Mouse (Mus musculus) ES-Bruce4 (cell line): ENCODE measurements around the gene Tmem175. TPM values are rescaled to one million over a fixed set of nuclear protein-coding genes. Genes with fewer than 3 reads are reported as not detected.

Experiments
- H3K27ac ChIP-seq: 2 replicates; pipeline ENCODE4 v1.5.1; 2012; ENCODE audit warnings: low read length, inconsistent platforms; ENCODE audit not compliant: insufficient read depth
- H3K27me3 ChIP-seq: 2 replicates; pipeline ENCODE4 v1.6.1; 2012; ENCODE audit warnings: mild to moderate bottlenecking, low read length, inconsistent platforms; ENCODE audit not compliant: control insufficient read depth, poor library complexity, insufficient read depth, severe bottlenecking
- H3K36me3 ChIP-seq: 2 replicates; pipeline ENCODE4 v1.6.1; 2012; ENCODE audit warnings: inconsistent platforms, mild to moderate bottlenecking, low read length, moderate library complexity; ENCODE audit not compliant: control insufficient read depth, poor library complexity, insufficient read depth, severe bottlenecking
- H3K4me1 ChIP-seq: one replicate; pipeline ENCODE4 v1.8.1; 2011; ENCODE audit warnings: low read length; ENCODE audit not compliant: control insufficient read depth, insufficient read depth
- H3K4me3 ChIP-seq: 2 replicates; pipeline ENCODE4 v1.5.1; 2011; ENCODE audit warnings: low read depth, mild to moderate bottlenecking, low read length
- H3K9ac ChIP-seq: 2 replicates; pipeline ENCODE4 v1.6.1; 2012; ENCODE audit warnings: low read depth, mild to moderate bottlenecking, inconsistent platforms; ENCODE audit not compliant: poor library complexity, severe bottlenecking
- H3K9me3 ChIP-seq: replicated peaks from 2 replicates; pipeline ENCODE4 v1.6.1; 2012; ENCODE audit warnings: mild to moderate bottlenecking, low read length, inconsistent platforms; ENCODE audit not compliant: control insufficient read depth, poor library complexity, insufficient read depth, severe bottlenecking
- CTCF ChIP-seq: IDR thresholded peaks from one replicate; pipeline ENCODE4 v1.8.1; 2011; ENCODE audit warnings: low read depth, low read length
- EP300 ChIP-seq: IDR thresholded peaks from 2 replicates; pipeline ENCODE4 v1.6.1; 2011; ENCODE audit warnings: low read depth, low read length; ENCODE audit not compliant: insufficient read depth
- POLR2A ChIP-seq: IDR thresholded peaks from one replicate; pipeline ENCODE4 v1.8.1; 2011; ENCODE audit warnings: low read length; ENCODE audit not compliant: insufficient read depth
- polyA plus RNA-seq: library from polyadenylated mRNA; stranded (reverse); fragments of >200 nt; gene quantifications from 2 replicates; pipeline ENCODE4 v1.2.4, GENCODE M21; 2011; ENCODE audit warnings: low read depth; ENCODE audit not compliant: missing spikeins, insufficient read depth, insufficient read length

Tmem175 gene
- polyA plus RNA-seq, 1 experiment: 19.7 TPM

GRCm38 (mm10) chr5:108657406-108657805 is 27.8 kb downstream of the Tmem175 start:
- Histone ChIP-seq H3K4me3 (no peak overlapping the region), H3K36me3 (peaks cover 2% of the 10 kb centered on the region; the same call in 1 of the 2 replicates)

DNA sequence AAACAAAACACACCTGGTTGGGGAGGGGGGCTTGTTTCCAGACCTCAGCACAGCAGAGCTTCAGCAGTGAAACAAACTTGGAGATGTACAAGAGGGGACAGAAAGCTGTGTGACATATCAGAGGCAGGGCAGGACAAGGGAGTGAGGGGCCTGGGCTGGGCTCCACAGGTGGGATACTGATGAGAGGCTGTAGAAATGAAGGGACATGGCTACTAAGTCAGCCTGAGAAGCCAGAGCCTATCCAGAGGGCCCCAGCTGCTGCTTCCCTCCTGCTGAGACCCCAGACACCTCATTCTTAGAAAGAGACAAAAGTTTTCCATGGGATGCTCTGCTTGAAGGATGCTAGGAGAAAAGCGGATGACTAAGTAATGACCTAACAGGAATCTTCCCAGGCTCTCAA is 29.0 kb downstream of the Tmem175 start:
- H3K9ac ChIP-seq: no peak overlapping the region

More at GRCm38 (mm10) chr5:108657406-108657805, 27.8 kb downstream of the Tmem175 start:
- Histone ChIP-seq H3K27ac (no peak overlapping the region), H3K9ac (no peak overlapping the region), H3K27me3 (no peaks in the 10 kb centered on the region), H3K9me3 (no peaks in the 10 kb centered on the region), H3K4me1 (no peaks in the 10 kb centered on the region)
- TF ChIP-seq POLR2A (no peak), EP300 (no peak), CTCF (no peak)

GRCm38 (mm10) chr5:108659698-108660631 is 30.4 kb downstream of the Tmem175 start, which contains the start of gene Idua:
TSS of gene Idua (plus strand) at chr5:108660331.
- Histone ChIP-seq H3K9me3 (no peaks in the 10 kb centered on the region), H3K27ac (peak within 1 kb of the TSS; percentile 4; the same call in 1 of the 2 replicates), H3K9ac (peak within 1 kb of the TSS; percentile 32), H3K4me3 (peak within 1 kb of the TSS; percentile 56), H3K4me1 (no peaks in the 10 kb centered on the region), H3K36me3 (no peaks in the 10 kb centered on the region), H3K27me3 (no peaks in the 10 kb centered on the region)
- no peak for TF ChIP-seq CTCF
- no peak for TF ChIP-seq EP300
- TF ChIP-seq POLR2A: no peak

More for the DNA sequence above, 29.0 kb downstream of the Tmem175 start:
- Histone ChIP-seq H3K4me1 (no peaks in the 10 kb centered on the region), H3K27ac (no peak overlapping the region), H3K9me3 (no peaks in the 10 kb centered on the region), H3K4me3 (no peak overlapping the region), H3K36me3 (no peaks in the 10 kb centered on the region; the same call in 1 of the 2 replicates), H3K27me3 (no peaks in the 10 kb centered on the region)
- TF ChIP-seq CTCF: no peak
- no peak for TF ChIP-seq POLR2A
- no peak for TF ChIP-seq EP300

GRCm38 (mm10) chr5:108660632-108661268 is 31.2 kb downstream of the Tmem175 start:
- Histone ChIP-seq H3K27me3 (no peaks in the 10 kb centered on the region), H3K9ac (peak overlapping the region; percentile 32), H3K9me3 (no peaks in the 10 kb centered on the region), H3K36me3 (no peaks in the 10 kb centered on the region), H3K4me1 (no peaks in the 10 kb centered on the region), H3K4me3 (peak overlapping the region; percentile 56), H3K27ac (peak overlapping the region; percentile 4; the same call in 1 of the 2 replicates)
- TF ChIP-seq CTCF (no peak), POLR2A (peak; percentile 54), EP300 (no peak)

GRCm38 (mm10) chr5:108662772-108663171 is 33.2 kb downstream of the Tmem175 start:
- Histone ChIP-seq H3K9ac (no peak overlapping the region), H3K27ac (no peak overlapping the region), H3K27me3 (no peaks in the 10 kb centered on the region), H3K4me1 (no peaks in the 10 kb centered on the region), H3K4me3 (no peak overlapping the region), H3K36me3 (no peaks in the 10 kb centered on the region), H3K9me3 (no peaks in the 10 kb centered on the region)
- TF ChIP-seq CTCF: no peak
- no peak for TF ChIP-seq POLR2A
- no peak for TF ChIP-seq EP300

- Histone ChIP-seq H3K36me3 (no peaks in the 10 kb centered on the region), H3K4me1 (peaks cover 2% of the 10 kb centered on the region)
- TF ChIP-seq EP300 (no peak), POLR2A (no peak), CTCF (no peak)
These were observed 35.5 kb downstream of the Tmem175 start for GRCm38 (mm10) chr5:108665066-108665465.

More at GRCm38 (mm10) chr5:108665066-108665465, 35.5 kb downstream of the Tmem175 start:
- Histone ChIP-seq H3K9me3 (no peaks in the 10 kb centered on the region), H3K4me3 (no peak overlapping the region), H3K27me3 (no peaks in the 10 kb centered on the region), H3K9ac (no peak overlapping the region), H3K27ac (no peak overlapping the region)
